Mouse (Mus musculus): Measurements from ENCODE around the gene Myh10. TPM values are rescaled to one million over a fixed set of nuclear protein-coding genes. Genes with fewer than 3 reads are reported as not detected.
"Not testable (repeated sequence)": the region's sequence is repeated elsewhere in the genome, so short reads cannot be mapped to it uniquely, and the experiment has no call there.

Myh10 gene
- polyA plus RNA-seq, 1 experiment from 2014 or later: 158 TPM

DNA sequence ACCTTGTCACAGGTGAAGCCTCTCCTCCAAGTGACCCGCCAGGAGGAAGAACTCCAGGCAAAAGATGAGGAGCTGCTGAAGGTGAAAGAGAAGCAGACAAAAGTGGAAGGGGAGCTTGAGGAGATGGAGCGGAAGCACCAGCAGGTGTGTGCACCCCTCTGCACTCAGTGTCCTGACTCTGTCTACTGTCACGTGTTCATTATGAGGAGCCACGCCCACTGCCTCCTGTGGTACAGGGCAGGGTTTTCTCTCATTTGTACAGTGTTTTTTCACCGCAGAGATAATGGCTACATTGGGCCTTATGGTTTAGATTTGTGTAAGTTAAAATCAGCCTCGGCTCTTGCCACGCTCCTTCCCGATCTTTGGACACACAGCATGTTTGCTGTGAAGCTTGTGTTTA, 94.5 kb downstream of the Myh10 start:
- WGBS: 92% methylated on average over 8 of the region's 8 CpGs
- no peak for ATAC-seq (ENCODE audit: low FRiP score)

DNA sequence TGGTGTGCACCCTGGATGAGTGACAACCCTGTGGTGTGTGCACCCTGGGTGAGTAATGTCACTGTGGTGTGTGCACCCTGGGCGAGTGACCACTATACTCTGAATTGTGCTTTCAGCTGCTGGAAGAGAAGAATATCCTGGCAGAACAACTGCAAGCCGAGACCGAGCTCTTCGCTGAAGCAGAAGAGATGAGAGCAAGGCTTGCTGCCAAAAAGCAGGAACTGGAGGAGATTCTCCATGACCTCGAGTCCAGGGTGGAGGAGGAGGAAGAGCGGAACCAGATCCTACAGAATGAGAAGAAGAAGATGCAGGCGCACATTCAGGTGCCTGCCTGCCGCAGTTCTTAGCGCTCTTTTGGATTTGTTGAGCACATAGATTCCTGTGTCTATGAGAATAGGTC, 95.9 kb downstream of the Myh10 start:
- Histone ChIP-seq H3K9ac (no peak overlapping the region), H3K4me1 (no peaks in the 10 kb centered on the region), H3K9me3 (replicated peaks) (no peaks in the 10 kb centered on the region), H3K27me3 (no peaks in the 10 kb centered on the region), H3K4me2 (replicated peaks) (no peak overlapping the region), H3K27ac (no peak overlapping the region), H3K4me3 (no peak overlapping the region), H3K36me3 (peaks cover 96% of the 10 kb centered on the region)
- ATAC-seq (ENCODE audit: low FRiP score): no peak
- 90% methylated on average over 9 of the region's 9 CpGs for WGBS

More for the DNA sequence above, 94.5 kb downstream of the Myh10 start:
- H3K9me3 ChIP-seq (replicated peaks): no peaks in the 10 kb centered on the region
- no peaks in the 10 kb centered on the region for H3K27me3 ChIP-seq
- H3K4me1 ChIP-seq: no peaks in the 10 kb centered on the region
- H3K9ac ChIP-seq: no peak overlapping the region
- H3K36me3 ChIP-seq: peaks cover 97% of the 10 kb centered on the region
- H3K27ac ChIP-seq: no peak overlapping the region
- no peak overlapping the region for H3K4me2 ChIP-seq (replicated peaks)
- H3K4me3 ChIP-seq: no peak overlapping the region

DNA sequence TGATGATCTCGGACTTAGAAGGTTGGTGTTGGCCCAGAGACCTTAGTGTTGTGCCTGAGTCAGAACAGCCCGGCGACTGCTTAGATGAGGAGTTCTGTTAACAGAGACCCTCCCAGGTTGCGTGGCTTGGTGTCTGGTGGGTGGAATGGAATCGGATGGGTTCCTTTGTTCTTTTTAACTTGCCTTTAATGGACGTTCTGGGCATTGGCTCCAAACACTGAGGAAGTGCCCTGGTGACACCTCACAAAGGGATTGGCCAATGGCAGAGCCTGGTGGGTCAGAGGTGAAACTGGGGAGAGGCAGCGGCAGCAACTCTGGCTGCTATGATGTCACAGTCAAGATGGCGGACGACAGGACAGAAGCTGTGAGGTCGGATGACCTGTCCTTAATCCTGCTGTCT, 99.4 kb downstream of the Myh10 start:
- no peak for ATAC-seq (ENCODE audit: low FRiP score)
- H3K4me1 ChIP-seq: no peaks in the 10 kb centered on the region
- no peak overlapping the region for H3K4me3 ChIP-seq
- 85% methylated on average over 10 of the region's 10 CpGs for WGBS
- H3K9me3 ChIP-seq (replicated peaks): no peaks in the 10 kb centered on the region
- H3K9ac ChIP-seq: no peak overlapping the region
- peaks cover 97% of the 10 kb centered on the region for H3K36me3 ChIP-seq
- no peak overlapping the region for H3K4me2 ChIP-seq (replicated peaks)
- H3K27ac ChIP-seq: no peak overlapping the region
- H3K27me3 ChIP-seq: no peaks in the 10 kb centered on the region

DNA sequence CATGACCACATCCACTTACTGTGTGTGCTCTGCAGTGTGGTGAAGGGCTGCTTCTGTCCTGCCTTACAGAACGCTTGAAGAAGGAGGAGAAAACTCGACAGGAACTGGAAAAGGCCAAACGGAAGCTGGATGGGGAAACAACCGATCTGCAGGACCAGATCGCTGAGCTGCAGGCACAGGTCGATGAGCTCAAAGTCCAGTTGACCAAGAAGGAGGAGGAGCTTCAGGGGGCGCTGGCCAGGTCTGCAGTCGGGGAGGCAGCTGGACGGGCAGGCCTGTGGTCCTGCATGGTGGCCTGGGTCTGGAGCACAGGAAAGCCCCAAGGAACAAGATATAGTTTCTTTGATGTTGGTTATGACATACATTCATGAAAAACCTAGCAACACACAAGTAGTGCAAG, 100.4 kb downstream of the Myh10 start:
- WGBS: 91% methylated on average over 9 of the region's 9 CpGs
- Histone ChIP-seq H3K36me3 (peaks cover 96% of the 10 kb centered on the region), H3K4me2 (replicated peaks) (no peak overlapping the region)

DNA sequence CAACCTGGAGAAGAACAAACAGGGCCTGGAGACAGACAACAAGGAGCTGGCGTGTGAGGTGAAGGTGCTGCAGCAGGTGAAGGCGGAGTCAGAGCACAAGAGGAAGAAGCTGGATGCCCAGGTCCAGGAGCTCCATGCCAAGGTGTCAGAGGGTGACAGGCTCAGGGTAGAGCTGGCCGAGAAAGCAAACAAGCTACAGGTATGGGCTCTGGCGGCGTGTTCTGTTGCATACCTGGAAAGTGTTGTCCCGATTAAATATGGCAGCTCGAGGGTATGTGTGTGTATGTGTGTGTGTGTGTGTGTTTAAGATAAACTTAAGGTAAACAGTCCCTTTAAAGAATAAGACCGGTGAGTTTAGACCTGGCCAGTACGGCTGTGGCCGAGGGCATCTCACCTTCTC, 106.9 kb downstream of the Myh10 start:
- H3K36me3 ChIP-seq: peaks cover 99% of the 10 kb centered on the region
- 92% methylated on average over 10 of the region's 10 CpGs for WGBS
- H3K4me2 ChIP-seq (replicated peaks): no peak overlapping the region
- H3K27me3 ChIP-seq: no peaks in the 10 kb centered on the region
- no peaks in the 10 kb centered on the region for H3K4me1 ChIP-seq
- ATAC-seq (ENCODE audit: low FRiP score): no peak
- H3K27ac ChIP-seq: no peak overlapping the region
- H3K9ac ChIP-seq: no peak overlapping the region
- no peak overlapping the region for H3K4me3 ChIP-seq
- H3K9me3 ChIP-seq (replicated peaks): no peaks in the 10 kb centered on the region

More for the DNA sequence above, 100.4 kb downstream of the Myh10 start:
- no peaks in the 10 kb centered on the region for H3K27me3 ChIP-seq
- no peak overlapping the region for H3K4me3 ChIP-seq
- H3K9ac ChIP-seq: no peak overlapping the region
- ATAC-seq (ENCODE audit: low FRiP score): no peak
- no peak overlapping the region for H3K27ac ChIP-seq
- H3K4me1 ChIP-seq: no peaks in the 10 kb centered on the region
- H3K9me3 ChIP-seq (replicated peaks): no peaks in the 10 kb centered on the region

DNA sequence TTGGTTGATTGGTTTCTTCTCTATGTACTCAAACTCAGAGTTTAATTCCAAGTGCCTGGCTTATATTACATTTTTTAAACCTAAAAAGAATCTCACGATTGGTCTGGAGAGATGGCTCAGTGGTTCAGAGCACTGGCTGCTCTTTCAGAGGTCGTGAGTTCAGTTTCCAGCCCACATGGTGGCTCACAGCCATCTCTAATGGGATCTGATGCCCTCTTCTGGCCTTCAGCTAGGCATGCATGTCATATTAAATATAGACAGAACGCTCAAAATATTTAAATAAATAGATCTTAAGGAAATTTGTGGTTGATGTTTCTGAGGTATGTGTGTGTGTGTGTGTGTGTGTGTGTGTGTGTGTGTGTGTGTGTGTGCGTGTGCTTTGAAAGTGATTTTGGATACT, 113.8 kb downstream of the Myh10 start:
- H3K4me1 ChIP-seq: no peaks in the 10 kb centered on the region
- H3K36me3 ChIP-seq: peaks cover 100% of the 10 kb centered on the region
- H3K4me3 ChIP-seq: no peak overlapping the region
- H3K9me3 ChIP-seq (replicated peaks): no peaks in the 10 kb centered on the region
- no peak overlapping the region for H3K9ac ChIP-seq
- ATAC-seq (ENCODE audit: low FRiP score): no peak
- WGBS: 68% methylated on average over 4 of the region's 4 CpGs
- H3K27ac ChIP-seq: no peak overlapping the region
- no peaks in the 10 kb centered on the region for H3K27me3 ChIP-seq
- H3K4me2 ChIP-seq (replicated peaks): no peak overlapping the region

DNA sequence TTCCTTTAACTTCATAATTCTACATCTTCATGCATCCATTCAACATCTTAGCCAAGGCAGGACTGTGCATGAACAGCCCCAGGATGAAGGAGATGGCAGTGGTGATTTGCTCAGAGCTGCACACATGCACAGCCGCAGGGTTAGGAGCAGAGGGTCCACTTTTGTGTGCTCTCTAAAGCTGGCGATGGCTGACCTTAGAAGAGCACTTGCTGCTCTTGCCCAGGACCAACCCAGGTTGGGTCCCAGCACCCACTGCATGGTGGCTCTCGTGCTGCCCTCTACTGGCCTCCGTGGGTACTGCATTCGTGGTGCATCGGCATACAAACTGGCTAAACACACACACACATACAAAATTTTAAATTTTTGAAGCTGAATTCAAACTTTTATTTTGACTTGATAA, 116.4 kb downstream of the Myh10 start:
- no peak overlapping the region for H3K27ac ChIP-seq
- no peaks in the 10 kb centered on the region for H3K27me3 ChIP-seq
- 32% methylated on average over 6 of the region's 6 CpGs for WGBS
- H3K9me3 ChIP-seq (replicated peaks): no peaks in the 10 kb centered on the region
- no peak overlapping the region for H3K4me2 ChIP-seq (replicated peaks)
- peaks cover 97% of the 10 kb centered on the region for H3K36me3 ChIP-seq
- H3K9ac ChIP-seq: no peak overlapping the region
- no peak overlapping the region for H3K4me3 ChIP-seq
- no peak for ATAC-seq (ENCODE audit: low FRiP score)
- H3K4me1 ChIP-seq: no peaks in the 10 kb centered on the region

DNA sequence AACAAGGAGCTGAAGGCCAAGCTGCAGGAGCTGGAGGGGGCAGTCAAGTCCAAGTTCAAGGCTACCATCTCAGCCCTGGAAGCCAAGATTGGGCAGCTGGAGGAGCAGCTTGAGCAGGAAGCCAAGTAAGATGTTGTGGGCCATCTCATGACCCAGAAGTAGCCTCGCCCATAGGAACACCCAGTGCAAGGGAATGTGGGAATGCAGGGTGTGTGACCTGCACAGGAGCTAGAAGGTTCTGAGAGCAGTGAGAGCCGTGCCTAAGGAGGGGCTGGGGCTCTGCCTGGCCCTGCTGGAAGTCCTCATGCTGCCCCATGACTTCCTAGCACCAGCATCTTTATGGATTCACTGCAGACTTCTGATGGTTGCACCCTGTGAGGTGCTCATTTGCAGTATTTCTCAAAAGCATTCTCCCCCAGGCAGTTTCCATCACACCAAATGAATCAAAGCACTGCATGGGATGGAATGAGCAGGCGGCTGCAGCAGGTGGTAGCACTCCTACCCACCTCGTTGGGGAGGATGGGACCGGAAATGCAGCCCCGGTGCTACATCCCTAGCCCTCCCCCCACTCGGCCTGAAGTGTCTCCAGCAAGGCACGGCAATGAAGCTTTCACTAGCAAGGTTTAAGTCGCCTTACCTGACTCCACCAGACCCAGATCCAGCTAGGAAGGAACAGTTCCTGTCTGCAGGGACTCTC, 120.7 kb downstream of the Myh10 start:
- Histone ChIP-seq H3K9me3 (replicated peaks) (no peaks in the 10 kb centered on the region), H3K4me2 (replicated peaks) (no peak overlapping the region), H3K9ac (no peak overlapping the region), H3K4me3 (no peak overlapping the region), H3K27ac (no peak overlapping the region), H3K36me3 (peaks cover 93% of the 10 kb centered on the region), H3K27me3 (no peaks in the 10 kb centered on the region), H3K4me1 (no peaks in the 10 kb centered on the region)
- no peak for ATAC-seq (ENCODE audit: low FRiP score)
- 86% methylated on average over 9 of the region's 9 CpGs for WGBS

DNA sequence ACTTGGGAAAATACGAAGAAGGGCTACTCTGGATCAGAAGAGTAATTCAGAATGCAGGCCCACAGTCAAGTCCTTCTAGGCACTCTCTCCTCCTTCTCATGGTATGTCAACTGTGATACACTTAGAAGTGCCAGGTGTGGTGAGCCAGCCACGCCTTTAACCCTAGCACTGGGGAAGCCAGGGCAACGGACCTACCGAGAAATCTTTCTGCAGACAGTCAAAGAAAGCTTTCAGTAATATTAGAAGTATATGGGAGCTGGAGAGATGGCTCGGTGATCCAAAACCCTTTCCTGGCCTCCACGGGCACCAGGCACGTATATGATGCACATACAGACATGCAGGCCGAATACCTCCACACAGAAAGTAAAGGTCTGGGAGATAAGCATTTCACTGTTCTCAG, 127.1 kb downstream of the Myh10 start:
- H3K27ac ChIP-seq: no peak overlapping the region
- WGBS: 94% methylated on average over 8 of the region's 8 CpGs
- H3K9me3 ChIP-seq (replicated peaks): no peaks in the 10 kb centered on the region
- H3K27me3 ChIP-seq: no peaks in the 10 kb centered on the region
- no peak overlapping the region for H3K4me3 ChIP-seq
- H3K36me3 ChIP-seq: peaks cover 83% of the 10 kb centered on the region
- H3K9ac ChIP-seq: no peak overlapping the region
- H3K4me1 ChIP-seq: no peaks in the 10 kb centered on the region
- ATAC-seq (ENCODE audit: low FRiP score): no peak
- no peak overlapping the region for H3K4me2 ChIP-seq (replicated peaks)

DNA sequence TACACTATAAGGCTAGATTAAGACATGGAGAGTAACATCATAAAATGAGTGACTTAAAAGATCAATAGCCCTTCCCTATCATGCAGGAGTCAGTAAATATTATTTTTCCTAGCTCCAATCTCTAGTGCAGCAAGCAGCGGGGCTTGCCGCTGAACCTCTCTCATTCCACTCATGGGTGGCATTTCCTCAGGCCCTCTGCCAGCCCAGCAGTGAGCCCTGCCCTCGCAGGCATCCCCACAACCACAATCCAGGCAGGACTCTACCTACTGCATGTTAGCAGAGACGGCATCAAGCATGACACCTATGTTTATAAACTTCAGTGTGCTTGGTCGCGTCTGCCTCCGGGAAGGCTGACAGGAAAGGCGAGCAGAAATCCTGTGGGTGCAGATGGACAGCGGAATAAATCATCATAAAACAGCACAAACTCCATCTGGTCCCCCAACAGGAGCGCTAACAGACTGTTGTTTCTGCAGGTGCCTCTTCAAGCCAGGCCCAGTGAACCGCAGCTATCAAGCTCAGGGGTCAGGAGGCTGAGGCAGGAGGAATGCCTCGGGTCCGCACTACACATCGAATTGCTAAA, 128.0 kb downstream of the Myh10 start:
- no peaks in the 10 kb centered on the region for H3K9me3 ChIP-seq (replicated peaks)
- H3K36me3 ChIP-seq: peaks cover 77% of the 10 kb centered on the region
- H3K27me3 ChIP-seq: no peaks in the 10 kb centered on the region
- no peak overlapping the region for H3K4me3 ChIP-seq
- no peak overlapping the region for H3K9ac ChIP-seq
- WGBS: 92% methylated on average over 14 of the region's 14 CpGs
- H3K27ac ChIP-seq: 0 out of 2 replicates have a peak overlapping the region, but pooled peaks have one; percentile 17
- H3K4me2 ChIP-seq (replicated peaks): no peak overlapping the region
- H3K4me1 ChIP-seq: no peaks in the 10 kb centered on the region
- ATAC-seq (ENCODE audit: low FRiP score): no peak

DNA sequence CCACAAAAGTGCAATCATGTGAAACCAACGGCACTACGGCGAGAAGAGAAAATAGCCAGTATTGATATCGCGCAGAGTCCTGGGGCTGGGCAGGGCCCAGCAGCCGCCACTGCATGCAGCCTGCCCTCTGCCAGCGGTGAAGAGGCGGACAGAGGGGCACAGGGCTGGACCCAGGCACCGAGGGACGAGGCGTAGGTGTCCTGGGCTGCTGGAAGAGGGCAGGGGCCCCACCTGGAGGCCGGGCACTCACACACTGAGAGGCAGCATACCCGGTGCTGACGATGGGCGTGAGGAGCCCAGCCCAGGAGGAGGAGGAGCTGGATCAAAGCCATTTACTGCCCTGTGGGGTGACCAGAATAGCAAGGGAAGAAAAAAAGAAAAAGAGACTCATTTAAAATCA, 131.0 kb downstream of the Myh10 start:
- ATAC-seq (ENCODE audit: low FRiP score): no peak
- Histone ChIP-seq H3K4me3 (no peak overlapping the region), H3K4me1 (no peaks in the 10 kb centered on the region), H3K27me3 (no peaks in the 10 kb centered on the region), H3K4me2 (replicated peaks) (no peak overlapping the region), H3K9ac (no peak overlapping the region), H3K9me3 (replicated peaks) (no peaks in the 10 kb centered on the region), H3K27ac (no peak overlapping the region; the same call in 1 of the 2 replicates), H3K36me3 (peaks cover 62% of the 10 kb centered on the region)
- WGBS: 86% methylated on average over 15 of the region's 15 CpGs

DNA sequence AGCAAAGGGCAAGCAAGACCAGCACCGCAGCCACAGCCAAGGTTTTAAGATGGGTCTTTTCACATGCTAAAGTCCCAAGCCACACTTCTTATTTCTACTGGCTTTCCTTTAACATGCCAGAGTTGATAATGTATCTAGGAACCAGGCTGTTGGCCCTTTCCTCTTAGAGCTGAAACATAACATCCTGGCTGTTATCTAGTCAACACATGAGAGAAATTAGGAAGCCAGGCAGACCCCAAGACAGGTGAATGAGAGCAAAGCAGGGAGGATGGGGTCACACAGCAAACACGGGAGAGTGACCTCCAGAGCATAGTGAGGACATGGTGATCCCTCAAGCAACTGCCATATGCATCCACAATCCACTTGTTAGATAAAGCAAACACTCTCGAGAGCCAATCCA, 135.4 kb downstream of the Myh10 start:
- peaks cover 59% of the 10 kb centered on the region for H3K36me3 ChIP-seq
- no peaks in the 10 kb centered on the region for H3K4me1 ChIP-seq
- H3K9me3 ChIP-seq (replicated peaks): no peaks in the 10 kb centered on the region
- no peak overlapping the region for H3K9ac ChIP-seq
- no peaks in the 10 kb centered on the region for H3K27me3 ChIP-seq
- H3K27ac ChIP-seq: no peak overlapping the region
- 77% methylated on average over 3 of the region's 3 CpGs for WGBS
- no peak for ATAC-seq (ENCODE audit: low FRiP score)
- no peak overlapping the region for H3K4me3 ChIP-seq
- no peak overlapping the region for H3K4me2 ChIP-seq (replicated peaks)

DNA sequence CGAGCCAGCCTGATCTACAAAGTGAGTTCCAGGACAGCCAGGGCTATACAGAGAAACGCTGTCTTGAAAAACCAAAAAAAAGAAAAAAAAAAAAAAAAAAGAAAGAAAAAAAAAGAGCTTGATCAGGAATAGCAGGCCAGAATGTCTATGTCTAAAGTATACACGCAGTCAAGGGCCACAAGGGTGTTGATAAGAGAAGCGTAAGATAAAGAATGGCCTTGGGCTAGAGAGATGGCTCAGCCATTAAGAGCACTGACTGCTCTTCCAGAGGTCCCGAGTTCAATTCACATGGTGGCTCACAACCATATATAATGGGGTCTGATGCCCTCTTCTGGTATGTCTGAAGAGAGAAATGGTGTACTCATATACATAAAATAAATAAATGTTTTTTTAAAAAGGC, 140.2 kb downstream of the Myh10 start:
- not testable (repeated sequence) for H3K27ac ChIP-seq; ATAC-seq (ENCODE audit: low FRiP score); H3K4me3 ChIP-seq; H3K27me3 ChIP-seq; H3K4me1 ChIP-seq; H3K9me3 ChIP-seq (replicated peaks); H3K9ac ChIP-seq; H3K4me2 ChIP-seq (replicated peaks)
- H3K36me3 ChIP-seq: peaks cover 81% of the 10 kb centered on the region
- 97% methylated on average over 5 of the region's 5 CpGs for WGBS

Data from hindbrain, embryonic 12.5 days (tissue).